Comparison of ENCODE assay signal across 9 mouse cellular contexts in the genomic region with DNA sequence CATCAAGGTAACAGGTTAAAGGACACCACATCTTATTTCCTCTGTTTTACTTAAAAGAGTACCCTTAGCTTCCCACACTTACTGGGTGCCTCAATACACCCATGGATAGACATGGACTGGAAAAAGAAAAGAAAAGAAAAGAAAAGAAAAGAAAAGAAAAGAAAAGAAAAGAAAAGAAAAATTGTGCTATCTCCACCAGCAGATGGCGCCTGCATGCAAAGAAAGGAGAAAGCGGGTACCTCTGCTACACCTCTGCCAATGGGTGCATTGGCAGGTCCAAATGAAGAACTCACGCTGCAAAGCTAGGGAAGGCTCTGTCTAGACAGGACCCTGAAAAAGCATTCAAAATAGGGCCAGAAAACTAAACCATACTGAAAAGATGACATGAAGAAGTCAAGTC. TPM values are rescaled to one million over a fixed set of nuclear protein-coding genes. Genes with fewer than 3 reads are reported as not detected.
DNase-seq lines count a peak whose midpoint lies in the region; ATAC-seq and TF ChIP-seq lines count a peak whose summit lies in the region.
"Had no signal": no experiment of that assay in that cellular context is flagged by ENCODE, and none has a peak within 500 bp of the region (broad histone marks: within the 10 kb centered on the region; RNA-seq: fewer than 3 reads in every experiment).

No protein-coding gene starts in this region.

- no peak for TF ChIP-seq POLR2A in liver, adult 2 months (IDR thresholded peaks at IDR 0.05; ENCODE audit: extremely low read depth, insufficient read depth, low read length)

- ATAC-seq in liver, embryonic 12.5 days: no peak

- H3K36me3 ChIP-seq in liver, adult 2 months (ENCODE audit: control insufficient read depth, insufficient read depth, low read length): no peaks in the 10 kb centered on the region
- no peaks in the 10 kb centered on the region for H3K36me3 ChIP-seq in liver, embryonic 12.5 days
- H3K36me3 ChIP-seq: midbrain, embryonic 12.5 days had no signal

- no peak overlapping the region for H3K27ac ChIP-seq in liver, adult 2 months (replicated peaks; ENCODE audit: insufficient read depth, low read depth, low read length)
- no peak overlapping the region for H3K27ac ChIP-seq in liver, embryonic 12.5 days
- H3K27ac ChIP-seq: midbrain, embryonic 12.5 days had no signal

- no peaks in the 10 kb centered on the region for H3K4me1 ChIP-seq in liver, adult 2 months (ENCODE audit: control insufficient read depth, insufficient read depth, low read length)
- H3K4me1 ChIP-seq in liver, embryonic 12.5 days: no peaks in the 10 kb centered on the region
- H3K4me1 ChIP-seq: midbrain, embryonic 12.5 days had no signal

- H3K9me3 ChIP-seq in liver, embryonic 12.5 days (replicated peaks): no peaks in the 10 kb centered on the region
- H3K9me3 ChIP-seq: midbrain, embryonic 12.5 days had no signal

- H3K4me2 ChIP-seq in liver, embryonic 12.5 days: no peak overlapping the region
- H3K4me2 ChIP-seq: midbrain, embryonic 12.5 days had no signal

- H3K79me2 ChIP-seq in liver, adult 2 months (ENCODE audit: control insufficient read depth, insufficient read depth, low read length): no peaks in the 10 kb centered on the region

- H3K9ac ChIP-seq in liver, adult 2 months (ENCODE audit: low read depth, low read length): no peak overlapping the region
- no peak overlapping the region for H3K9ac ChIP-seq in liver, embryonic 12.5 days
- H3K9ac ChIP-seq: midbrain, embryonic 12.5 days had no signal

- WGBS in liver, adult 2 months: 5% methylated on average over 3 of the region's 3 CpGs
- 11% methylated on average over 3 of the region's 3 CpGs for WGBS in liver, embryonic 12.5 days (ENCODE audit: insufficient replicate concordance)

- DNase-seq in embryo, embryonic 10 days (ENCODE audit: low spot score): peak; percentile 61
- no peak for DNase-seq in embryo, embryonic 9.5 days (ENCODE audit: extremely low spot score)
- DNase-seq in liver, adult 2 months (ENCODE audit: extremely low read depth, low read depth, low spot score): peak; percentile 28
- peak; percentile 54 for DNase-seq in adipocyte (ENCODE audit: low spot score)
- peak; percentile 47 for DNase-seq in forelimb bud, embryonic 11.5 days (ENCODE audit: low read depth, low spot score)
- DNase-seq in mesoderm, embryonic 11.5 days (ENCODE audit: low read depth, low spot score): peak; percentile 52
- DNase-seq in frontal cortex, postnatal 10 days (ENCODE audit: low spot score in 2 of 2): no peak

- TF ChIP-seq CTCF in liver, adult 2 months (IDR thresholded peaks at IDR 0.05; ENCODE audit: low read depth, low read length): peak; percentile 51

- no peaks in the 10 kb centered on the region for H3K27me3 ChIP-seq in liver, adult 2 months (ENCODE audit: control insufficient read depth, insufficient read depth, low read length)
- H3K27me3 ChIP-seq in liver, embryonic 12.5 days (replicated peaks): peaks cover 56% of the 10 kb centered on the region

- H3K4me3 ChIP-seq in liver, adult 2 months (ENCODE audit: insufficient read depth, low read depth, low read length): no peak overlapping the region
- H3K4me3 ChIP-seq in liver, embryonic 12.5 days: no peak overlapping the region
- H3K4me3 ChIP-seq: midbrain, embryonic 12.5 days had no signal

RNA-seq across cellular contexts. Expression of a gene that starts 8.0 kb away (rescaled TPM):
- 1.9 and 2.8 TPM in 2 replicates for total RNA-seq in liver, adult 2 months (2014; rRNA removed)
- polyA plus RNA-seq in liver, adult 2 months (2012; rRNA removed): 6.3 and 6.4 TPM in 2 replicates
- 0.31 and 0.42 TPM in 2 replicates for polyA plus RNA-seq in liver, embryonic 12.5 days (2016; fragmentation: Nextera tagmentation; extraction: Ambion mirVana)

Comparison
In these comparisons a context has a peak if more than half of its experiments do, and no peak if none do; other contexts are left out.
1. DNase-seq: peak in embryo, embryonic 10 days (single experiment), liver, adult 2 months (single experiment), adipocyte (single experiment), forelimb bud, embryonic 11.5 days (single experiment) and mesoderm, embryonic 11.5 days (single experiment); none in embryo, embryonic 9.5 days (single experiment) and frontal cortex, postnatal 10 days (0 of 2).